Mouse (Mus musculus): ENCODE measurements around the gene Gm17677.

Gene Gm17677

DNA sequence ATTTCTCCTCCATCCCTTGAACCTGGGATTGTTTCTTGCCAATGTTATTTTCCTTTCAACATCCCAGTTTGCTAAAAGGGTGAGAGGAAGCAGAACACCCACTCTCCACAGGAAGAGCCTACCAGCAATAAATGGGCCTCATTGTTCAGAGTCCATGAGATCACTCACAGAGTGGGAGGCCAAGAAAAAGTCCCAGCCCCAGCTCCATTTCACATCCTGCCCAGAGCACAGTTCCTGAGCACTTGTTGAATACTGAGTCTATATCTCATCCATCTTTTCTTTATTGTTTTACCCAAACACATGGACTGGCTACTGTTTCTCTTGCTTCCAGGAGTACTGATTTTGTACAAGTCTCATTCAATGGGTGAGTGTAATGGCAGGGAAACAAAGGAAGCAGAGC, at the start of gene Gm17677:
TSS of gene Gm17677 (plus strand) at position 301 of the 400 bp plus-strand sequence.
- DNase-seq (ENCODE audit: low spot score in 2 of 2), result no peak

DNA sequence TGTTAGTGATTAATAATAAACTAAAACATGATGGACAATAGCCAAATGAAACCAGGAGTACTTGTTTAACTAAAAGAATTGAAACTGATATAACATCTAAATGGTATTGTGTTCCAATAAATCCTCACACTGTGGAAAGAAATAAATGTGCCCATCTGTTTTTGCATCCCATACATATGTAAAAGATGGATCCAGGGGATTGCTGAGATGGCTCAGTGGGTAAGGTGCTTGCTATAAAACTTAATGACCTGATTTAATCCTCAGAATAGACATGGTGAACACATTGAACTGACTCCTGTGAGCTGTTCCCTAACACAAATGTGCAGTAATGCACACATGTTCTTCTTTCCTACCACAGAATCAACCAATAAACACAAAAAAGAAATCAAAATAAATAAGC, 48.9 kb upstream of the Gm17677 start:
- no peak for DNase-seq (ENCODE audit: low spot score in 2 of 2)

DNA sequence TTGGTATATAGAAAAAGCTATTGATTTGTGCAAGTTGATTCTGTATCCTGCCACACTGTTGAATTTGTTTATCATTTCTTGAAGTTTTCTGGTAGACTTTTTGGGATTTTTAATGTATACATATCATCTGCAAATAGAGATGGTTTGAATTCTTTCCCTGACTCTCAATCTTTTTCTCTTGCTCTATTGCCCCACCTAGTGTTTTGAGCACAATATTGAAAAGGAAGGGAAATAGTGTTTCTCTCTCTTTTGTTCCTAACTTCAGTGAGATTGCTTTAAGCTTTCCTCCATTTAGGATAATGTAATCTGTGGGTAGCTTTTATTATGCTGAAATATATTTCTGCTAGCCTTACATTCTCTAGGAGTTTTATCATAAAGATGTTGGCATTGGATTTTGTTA, 33.6 kb upstream of the Gm17677 start:
- DNase-seq (ENCODE audit: low spot score in 2 of 2), result no peak

DNA sequence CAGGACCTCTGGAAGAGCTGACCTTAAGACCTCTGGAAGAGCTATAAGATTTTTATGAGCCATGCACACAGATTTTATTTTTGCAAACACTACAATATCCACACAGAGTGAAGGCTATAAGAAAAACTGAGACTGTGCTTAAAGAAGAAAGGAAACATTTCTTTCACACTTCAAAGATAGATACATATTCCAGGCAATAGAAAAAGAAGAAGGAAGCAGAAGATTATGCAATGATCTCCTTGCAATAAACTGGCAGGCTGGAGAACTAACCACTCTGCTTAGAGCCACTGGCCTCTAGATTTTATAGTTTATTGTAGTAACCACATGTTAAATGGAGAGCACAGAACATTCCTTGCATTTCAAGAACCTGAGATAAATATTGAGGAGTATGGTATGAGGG, 16.0 kb downstream of the Gm17677 start:
- no peak for DNase-seq (ENCODE audit: low spot score in 2 of 2)

DNA sequence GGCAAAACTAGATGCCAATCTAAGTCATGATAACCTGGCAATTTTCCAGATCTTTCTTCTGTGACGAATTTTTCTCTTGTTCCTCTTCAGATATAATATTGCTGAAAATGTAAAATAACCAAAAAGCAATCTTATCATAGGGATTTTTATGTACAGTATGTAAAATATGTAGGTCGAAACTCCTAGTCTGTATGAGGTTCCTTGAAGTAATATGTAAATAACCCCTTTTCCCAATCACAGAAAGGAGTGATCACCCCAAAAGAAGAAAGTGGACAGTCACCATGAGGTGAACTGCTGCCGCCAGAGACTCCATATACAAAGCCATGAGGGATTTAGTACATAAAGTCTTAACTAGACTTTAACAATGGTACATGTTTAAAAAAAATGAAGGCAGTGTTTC, 37.2 kb downstream of the Gm17677 start, which contains the start of gene Gm17727:
TSS of gene Gm17727 (minus strand) at position 101 of the 400 bp plus-strand sequence.
- no peak for DNase-seq (ENCODE audit: low spot score in 2 of 2)

DNA sequence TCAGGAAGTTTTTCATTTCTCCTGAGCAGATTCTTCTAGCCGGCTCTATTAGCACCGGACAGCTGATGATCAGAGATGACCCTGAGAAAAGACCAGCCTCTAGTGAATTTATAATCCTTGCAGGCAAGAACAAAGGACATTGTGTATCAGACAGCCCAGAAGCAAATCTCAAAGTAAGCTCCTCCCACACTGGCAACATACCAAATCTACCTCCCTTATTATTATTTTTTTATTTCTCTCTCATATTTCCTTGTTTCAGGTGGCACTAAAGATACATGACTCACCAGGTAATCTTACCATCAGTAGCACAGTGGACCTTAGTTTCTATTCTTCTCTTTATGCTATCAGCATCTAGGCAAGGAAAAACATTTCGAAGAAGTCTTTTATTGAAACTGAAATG, 49.2 kb downstream of the Gm17677 start, which contains the start of the genes Gm27235 and D730048I06Rik:
TSS of gene Gm27235 (minus strand) at position 101 of the 400 bp plus-strand sequence.
TSS of gene D730048I06Rik (minus strand) at position 112 of the 400 bp plus-strand sequence.
- no peak for DNase-seq (ENCODE audit: low spot score in 2 of 2)

Measured in natural killer cell, adult 2 months (primary cell).